Mouse (Mus musculus) MEL (cell line): ENCODE measurements around the gene Tmbim4.

Source experiments
- MAX ChIP-seq: IDR thresholded peaks from 2 replicates; pipeline ENCODE4 v1.6.1; 2011; ENCODE audit warnings: low read length, improper control_type of control experiment
- POLR2A ChIP-seq, 2 experiments: IDR thresholded peaks; 2 replicates each; pipeline ENCODE4 v1.6.1; 2011 to 2012; ENCODE audit warnings: low read length in 2 of 2, mild to moderate bottlenecking in 2 of 2, control low read depth in 1 of 2, improper control_type of control experiment in 1 of 2, low read depth in 1 of 2, moderate library complexity in 1 of 2; ENCODE audit not compliant: control insufficient read depth in 1 of 2, insufficient read depth in 1 of 2, poor library complexity in 1 of 2
- SIN3A ChIP-seq: IDR thresholded peaks from 2 replicates; pipeline ENCODE4 v1.6.1; 2012; ENCODE audit warnings: low read length, improper control_type of control experiment, inconsistent platforms

DNA sequence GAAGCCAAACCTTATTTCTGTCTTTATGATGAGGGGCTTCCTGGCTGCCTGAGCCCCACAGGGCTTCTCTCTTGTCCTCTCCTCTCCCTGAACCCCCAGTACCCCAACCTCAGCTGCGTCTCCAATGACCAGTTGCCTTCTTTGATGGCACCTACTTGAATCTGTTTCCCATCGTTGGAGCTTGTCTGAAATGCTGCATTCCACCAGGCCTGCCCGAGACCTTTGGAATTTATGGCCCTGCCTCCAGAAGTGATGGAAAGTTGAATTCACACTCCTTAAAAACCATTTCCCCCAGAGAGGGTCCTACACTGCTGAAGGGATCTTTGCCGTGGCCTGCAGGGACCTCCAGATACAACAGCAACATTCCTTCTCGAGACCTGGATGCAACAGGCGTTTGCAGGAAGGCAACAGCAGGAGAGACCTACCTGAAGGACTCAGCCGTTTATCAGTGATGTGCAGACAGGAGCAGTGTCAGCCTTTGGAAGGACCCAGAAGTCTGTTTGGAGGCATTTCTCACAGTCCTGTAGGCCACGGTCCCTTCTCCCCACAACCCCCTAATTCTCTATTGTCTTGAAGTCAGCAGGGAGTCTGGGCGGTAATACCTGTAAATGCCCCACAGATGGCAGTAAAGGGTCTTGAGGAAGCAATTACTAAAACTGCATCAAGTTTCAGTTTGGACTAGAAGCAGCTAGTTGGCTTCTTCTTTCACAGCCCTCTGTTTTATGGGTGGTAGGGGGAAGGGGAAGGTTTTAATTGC lies 45.8 kb downstream of the Tmbim4 start:
- TF ChIP-seq POLR2A (IDR thresholded peaks at IDR 0.05; ENCODE audit: control insufficient read depth in 1 of 2, insufficient read depth in 1 of 2, low read depth in 1 of 2, low read length in 2 of 2, poor library complexity in 1 of 2) (no peak), MAX (no peak), SIN3A (no peak)
